Mouse (Mus musculus): ENCODE results near the gene Sik1. TPM values are rescaled to one million over a fixed set of nuclear protein-coding genes. Genes with fewer than 3 reads are reported as not detected.

Sik1 gene
- total and polyA plus RNA-seq, 3 experiments, result 17.1 to 56.9 (median 36.7) TPM

- no peaks in the 10 kb centered on the region for H3K27me3 ChIP-seq (replicated peaks)
- peaks cover 2% of the 10 kb centered on the region for H3K9me3 ChIP-seq (replicated peaks; ENCODE audit: low read length)
- peaks cover 26 to 54% of the 10 kb centered on the region in 2 experiments for H3K4me1 ChIP-seq (ENCODE audit: control insufficient read depth in 1 of 2, insufficient read depth in 2 of 2)
- no peak overlapping the region for H3K4me2 ChIP-seq (ENCODE audit: insufficient read depth, low read depth, poor library complexity, severe bottlenecking)
- DNase-seq (ENCODE audit: extremely low read depth), result peak; percentile 24
- peak overlapping the region in 2 of 3 experiments; percentile 29 to 32 for H3K4me3 ChIP-seq (replicated peaks in 1 of 3; ENCODE audit: low read depth in 2 of 3, low read length in 2 of 3, poor library complexity in 1 of 3)
- in situ Hi-C loops (cut with MboI; ENCODE audit: low pct_ligation_motif_present, low pct_unique_long_range_greater_than_20kb, low sequenced_read_pairs) (no loop called here), dilution Hi-C loops (cut with MboI; ENCODE audit: extremely low pct_ligation_motif_present, extremely low pct_unique_long_range_greater_than_20kb, low sequenced_read_pairs) (no loop called here)
- no peak overlapping the region; the same call in 1 of the 2 replicates for H3K9ac ChIP-seq (ENCODE audit: insufficient read depth, low read depth)
- no peak for TF ChIP-seq CHD2 (IDR thresholded peaks at IDR 0.05; ENCODE audit: low read length)
- peak; percentile 53 for TF ChIP-seq NELFE (IDR thresholded peaks at IDR 0.05; ENCODE audit: low read depth, low read length)
- TF ChIP-seq ELF1 (IDR thresholded peaks at IDR 0.05; ENCODE audit: low read depth, low read length), result peak; percentile 35; the same call in 1 of the 2 replicates
- TF ChIP-seq RCOR1 (conservative IDR thresholded peaks at IDR 0.05; ENCODE audit: low read depth, low read length), result no peak
- TF ChIP-seq TBP (conservative IDR thresholded peaks at IDR 0.05; ENCODE audit: low read depth, low read length), result no peak
- no peak for TF ChIP-seq GABPA (IDR thresholded peaks at IDR 0.05; ENCODE audit: insufficient replicate concordance, low read depth, low read length)
- TF ChIP-seq CTCF (conservative IDR thresholded peaks at IDR 0.05 in 1 of 2, IDR thresholded peaks at IDR 0.05 in 1 of 2; ENCODE audit: low read depth in 2 of 2, low read length in 2 of 2), result no peak
- TF ChIP-seq MEF2A (IDR thresholded peaks at IDR 0.05; ENCODE audit: borderline replicate concordance, low read depth, low read length), result no peak
- no peak for TF ChIP-seq SIN3A (IDR thresholded peaks at IDR 0.05; ENCODE audit: low read length)
- TF ChIP-seq HCFC1 (IDR thresholded peaks at IDR 0.05; ENCODE audit: low read depth, low read length), result no peak
- TF ChIP-seq JUND (conservative IDR thresholded peaks at IDR 0.05; ENCODE audit: low read depth, low read length), result no peak
- TF ChIP-seq MAZ (IDR thresholded peaks at IDR 0.05; ENCODE audit: low read depth, low read length), result no peak
- TF ChIP-seq CHD1 (IDR thresholded peaks at IDR 0.05; ENCODE audit: low read depth, low read length), result no peak
- TF ChIP-seq JUN (IDR thresholded peaks at IDR 0.05; ENCODE audit: insufficient read depth, low read depth, low read length), result no peak
- peak; percentile 54; the same call in 1 of the 2 replicates for TF ChIP-seq POLR2A (IDR thresholded peaks at IDR 0.05; ENCODE audit: low read depth, low read length)
- TF ChIP-seq TCF12 (IDR thresholded peaks at IDR 0.05; ENCODE audit: low read depth, low read length), result no peak
- no peak for TF ChIP-seq USF2 (conservative IDR thresholded peaks at IDR 0.05; ENCODE audit: low read depth, low read length)
- TF ChIP-seq MAX (IDR thresholded peaks at IDR 0.05; ENCODE audit: low read length), result no peak
- TF ChIP-seq ZNF384 (IDR thresholded peaks at IDR 0.05; ENCODE audit: low read depth, low read length), result no peak
- no peak for TF ChIP-seq ZC3H11A (IDR thresholded peaks at IDR 0.05; ENCODE audit: low read depth, low read length)
- no peak for TF ChIP-seq ETS1 (conservative IDR thresholded peaks at IDR 0.05; ENCODE audit: low read depth, low read length)
- no peak overlapping the region for H3K27ac ChIP-seq (ENCODE audit: insufficient read depth, low read depth)
- no peaks in the 10 kb centered on the region for H3K79me2 ChIP-seq (replicated peaks; ENCODE audit: control insufficient read depth, extremely low read depth, insufficient read depth, poor library complexity, severe bottlenecking)
- H3K36me3 ChIP-seq (replicated peaks in 1 of 2; ENCODE audit: control insufficient read depth in 1 of 2, insufficient read depth in 1 of 2, low read length in 1 of 2), result no peaks in the 10 kb centered on the region
Observed at GRCm38 (mm10) chr17:31800852-31801363, 54.7 kb downstream of the Sik1 start.

DNA sequence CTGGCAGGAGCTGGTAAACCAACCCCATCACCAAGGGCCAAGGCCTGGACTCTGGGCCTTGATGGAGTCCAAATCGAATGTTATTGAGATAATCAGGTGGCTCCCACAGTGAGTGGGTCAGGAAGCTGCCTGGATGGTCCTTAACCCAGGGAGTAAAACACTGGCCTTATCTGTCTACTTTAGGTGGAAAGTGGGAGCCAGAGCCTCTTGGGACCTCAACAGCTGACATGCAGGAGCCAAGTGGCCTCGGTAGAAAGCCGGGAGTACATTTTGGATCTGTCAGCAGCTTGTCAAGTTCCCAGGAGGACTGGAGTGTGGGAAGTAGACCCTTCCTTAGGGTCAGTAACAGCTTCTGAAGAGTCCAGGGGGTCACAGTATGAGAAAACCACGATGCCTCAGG is 59.7 kb downstream of the Sik1 start:
- Histone ChIP-seq H3K4me2 (ENCODE audit: insufficient read depth, low read depth, poor library complexity, severe bottlenecking) (no peak overlapping the region), H3K36me3 (replicated peaks in 1 of 2; ENCODE audit: control insufficient read depth in 1 of 2, insufficient read depth in 1 of 2, low read length in 1 of 2) (no peaks in the 10 kb centered on the region), H3K27ac (ENCODE audit: insufficient read depth, low read depth) (no peak overlapping the region), H3K9me3 (replicated peaks; ENCODE audit: low read length) (no peaks in the 10 kb centered on the region), H3K27me3 (replicated peaks) (no peaks in the 10 kb centered on the region), H3K4me1 (ENCODE audit: control insufficient read depth in 1 of 2, insufficient read depth in 2 of 2) (peaks cover 25 to 34% of the 10 kb centered on the region in 2 experiments), H3K4me3 (replicated peaks in 1 of 3; ENCODE audit: low read depth in 2 of 3, low read length in 2 of 3, poor library complexity in 1 of 3) (no peak overlapping the region), H3K9ac (ENCODE audit: insufficient read depth, low read depth) (no peak overlapping the region), H3K79me2 (replicated peaks; ENCODE audit: control insufficient read depth, extremely low read depth, insufficient read depth, poor library complexity, severe bottlenecking) (no peaks in the 10 kb centered on the region)
- in situ Hi-C loops (cut with MboI; ENCODE audit: low pct_ligation_motif_present, low pct_unique_long_range_greater_than_20kb, low sequenced_read_pairs) (no loop called here), dilution Hi-C loops (cut with MboI; ENCODE audit: extremely low pct_ligation_motif_present, extremely low pct_unique_long_range_greater_than_20kb, low sequenced_read_pairs) (no loop called here)
- no peak for TF ChIP-seq KAT2A (IDR thresholded peaks at IDR 0.05; ENCODE audit: insufficient replicate concordance, low read length)
- TF ChIP-seq HCFC1 (IDR thresholded peaks at IDR 0.05; ENCODE audit: low read depth, low read length), result no peak
- TF ChIP-seq MAFK (IDR thresholded peaks at IDR 0.05; ENCODE audit: insufficient replicate concordance, low read length), result no peak
- no peak for TF ChIP-seq TCF12 (IDR thresholded peaks at IDR 0.05; ENCODE audit: low read depth, low read length)
- TF ChIP-seq ZNF384 (IDR thresholded peaks at IDR 0.05; ENCODE audit: low read depth, low read length), result no peak
- no peak for TF ChIP-seq GABPA (IDR thresholded peaks at IDR 0.05; ENCODE audit: insufficient replicate concordance, low read depth, low read length)
- no peak for TF ChIP-seq POLR2AphosphoS2 (IDR thresholded peaks at IDR 0.05; ENCODE audit: low read depth, low read length)
- TF ChIP-seq MAZ (IDR thresholded peaks at IDR 0.05; ENCODE audit: low read depth, low read length), result no peak
- TF ChIP-seq SMC3 (IDR thresholded peaks at IDR 0.05; ENCODE audit: low read depth, low read length), result no peak
- no peak for TF ChIP-seq MAX (IDR thresholded peaks at IDR 0.05; ENCODE audit: low read length)
- TF ChIP-seq BHLHE40 (IDR thresholded peaks at IDR 0.05; ENCODE audit: low read depth, low read length), result no peak
- TF ChIP-seq MEF2A (IDR thresholded peaks at IDR 0.05; ENCODE audit: borderline replicate concordance, low read depth, low read length), result no peak
- TF ChIP-seq IRF4 (IDR thresholded peaks at IDR 0.05; ENCODE audit: low read depth, low read length), result no peak
- TF ChIP-seq ETS1 (conservative IDR thresholded peaks at IDR 0.05; ENCODE audit: low read depth, low read length), result no peak
- TF ChIP-seq EP300 (IDR thresholded peaks at IDR 0.05; ENCODE audit: low read length), result no peak
- no peak for DNase-seq (ENCODE audit: extremely low read depth)

All from CH12.LX (cell line).